ENCODE assay signal across 8 mouse cellular contexts in genomic region chr5:25100157-25100515, GRCm38 (mm10). TPM values are rescaled to one million over a fixed set of nuclear protein-coding genes. Genes with fewer than 3 reads are reported as not detected.
DNase-seq lines count a peak whose midpoint lies in the region; ATAC-seq and TF ChIP-seq lines count a peak whose summit lies in the region.

No protein-coding gene starts in this region.

- TF ChIP-seq EP300 in heart, adult 2 months (IDR thresholded peaks at IDR 0.05; ENCODE audit: insufficient read depth, low read depth, low read length), result no peak

- intact Hi-C loops in heart, adult 2 months (cut with DNase I), result loop anchor here (10.0 kb wide), 1 partner anchor 415 kb away; the partner anchor contains the start of gene Nub1

- H3K27me3 ChIP-seq in heart, adult 2 months (ENCODE audit: control insufficient read depth, insufficient read depth, low read length), result no peaks in the 10 kb centered on the region
- peaks cover 37% of the 10 kb centered on the region for H3K27me3 ChIP-seq in embryonic facial prominence, embryonic 14.5 days (replicated peaks; ENCODE audit: control insufficient read depth, insufficient read depth, low read length)
- no peaks in the 10 kb centered on the region for H3K27me3 ChIP-seq in hindbrain, postnatal 0 days (ENCODE audit: insufficient read depth, low read length)
- H3K27me3 ChIP-seq in midbrain, embryonic 10.5 days (ENCODE audit: low read depth, poor library complexity, severe bottlenecking), result peaks cover 82% of the 10 kb centered on the region

- peaks cover 8% of the 10 kb centered on the region; the same call in 1 of the 2 replicates for H3K4me1 ChIP-seq in heart, adult 2 months (ENCODE audit: control insufficient read depth, insufficient read depth, low read length)
- H3K4me1 ChIP-seq in embryonic facial prominence, embryonic 14.5 days (ENCODE audit: control insufficient read depth, insufficient read depth, low read length), result 0 out of 2 replicates have a peak, but pooled peaks cover 4% of the 10 kb centered on the region
- no peaks in the 10 kb centered on the region for H3K4me1 ChIP-seq in hindbrain, postnatal 0 days (ENCODE audit: insufficient read depth, low read length)
- H3K4me1 ChIP-seq in midbrain, embryonic 10.5 days, result peaks cover 25% of the 10 kb centered on the region

- peak overlapping the region; percentile 89 for H3K4me3 ChIP-seq in heart, adult 2 months
- peak overlapping the region; percentile 61 for H3K4me3 ChIP-seq in embryonic facial prominence, embryonic 14.5 days (ENCODE audit: low read depth, low read length)
- H3K4me3 ChIP-seq in hindbrain, postnatal 0 days (ENCODE audit: low read length), result peak overlapping the region; percentile 48
- H3K4me3 ChIP-seq in midbrain, embryonic 10.5 days, result peak overlapping the region; percentile 68

- H3K9ac ChIP-seq in heart, adult 2 months (ENCODE audit: low read depth, low read length), result peak overlapping the region; percentile 48
- H3K9ac ChIP-seq in embryonic facial prominence, embryonic 14.5 days (ENCODE audit: low read depth, low read length), result peak overlapping the region; percentile 64
- H3K9ac ChIP-seq in hindbrain, postnatal 0 days (replicated peaks; ENCODE audit: low read length), result peak overlapping the region; percentile 53

- H3K79me2 ChIP-seq in heart, adult 2 months (replicated peaks; ENCODE audit: control insufficient read depth, insufficient read depth, low read length), result no peaks in the 10 kb centered on the region

- H3K4me2 ChIP-seq in embryonic facial prominence, embryonic 14.5 days (ENCODE audit: low read depth, low read length), result peak overlapping the region; percentile 100
- peak overlapping the region; percentile 98 for H3K4me2 ChIP-seq in hindbrain, postnatal 0 days (ENCODE audit: low read depth, low read length)

- no peak for TF ChIP-seq CTCF in heart, adult 2 months (IDR thresholded peaks at IDR 0.05)
- no peak for TF ChIP-seq CTCF in hindbrain, postnatal 0 days (IDR thresholded peaks at IDR 0.05; ENCODE audit: low read depth)

- WGBS in heart, adult 2 months, result under 1% methylated on average over 26 of the region's 26 CpGs
- WGBS in embryonic facial prominence, embryonic 14.5 days, result under 1% methylated on average over 26 of the region's 26 CpGs
- WGBS in hindbrain, postnatal 0 days, result under 1% methylated on average over 26 of the region's 26 CpGs
- WGBS in midbrain, embryonic 10.5 days, result under 1% methylated on average over 26 of the region's 26 CpGs

- ATAC-seq in embryonic facial prominence, embryonic 14.5 days (ENCODE audit: low read depth), result no peak
- ATAC-seq in hindbrain, postnatal 0 days, result peak; percentile 8; the same call in 1 of the 2 replicates

- no peaks in the 10 kb centered on the region for H3K9me3 ChIP-seq in embryonic facial prominence, embryonic 14.5 days (ENCODE audit: control insufficient read depth, low read length)
- H3K9me3 ChIP-seq in hindbrain, postnatal 0 days (ENCODE audit: low read length), result no peaks in the 10 kb centered on the region
- no peaks in the 10 kb centered on the region for H3K9me3 ChIP-seq in midbrain, embryonic 10.5 days (replicated peaks)

- no peak for DNase-seq in heart, adult 2 months
- no peak for DNase-seq in heart, adult 18-20 months
- DNase-seq in 3134 (ENCODE audit: extremely low read depth, insufficient read length, low spot score), result peak; percentile 35
- no peak for DNase-seq in embryonic facial prominence, embryonic 14.5 days (ENCODE audit: low spot score)
- no peak for DNase-seq in hindbrain, postnatal 0 days (ENCODE audit: low spot score)
- no peak for DNase-seq in midbrain, embryonic 10.5 days (ENCODE audit: low spot score)
- no peak for DNase-seq in layer of hippocampus, postnatal 14 days (ENCODE audit: low spot score in 2 of 2)
- DNase-seq in ovary, adult 18-20 months (ENCODE audit: low spot score), result no peak

- H3K36me3 ChIP-seq in heart, adult 2 months (ENCODE audit: control insufficient read depth, insufficient read depth, low read length), result no peaks in the 10 kb centered on the region
- no peaks in the 10 kb centered on the region for H3K36me3 ChIP-seq in embryonic facial prominence, embryonic 14.5 days (ENCODE audit: control insufficient read depth, insufficient read depth, low read length)
- H3K36me3 ChIP-seq in hindbrain, postnatal 0 days (ENCODE audit: insufficient read depth, low read length), result no peaks in the 10 kb centered on the region
- H3K36me3 ChIP-seq in midbrain, embryonic 10.5 days, result no peaks in the 10 kb centered on the region

- peak overlapping the region; percentile 82 for H3K27ac ChIP-seq in heart, adult 2 months
- no peak overlapping the region for H3K27ac ChIP-seq in embryonic facial prominence, embryonic 14.5 days (replicated peaks; ENCODE audit: low read depth, low read length)
- no peak overlapping the region; the same call in 1 of the 2 replicates for H3K27ac ChIP-seq in hindbrain, postnatal 0 days
- peak overlapping the region; percentile 83; the same call in 1 of the 2 replicates for H3K27ac ChIP-seq in midbrain, embryonic 10.5 days (replicated peaks)

- TF ChIP-seq POLR2A in heart, adult 2 months (IDR thresholded peaks at IDR 0.05; ENCODE audit: insufficient read depth, low read depth, low read length), result no peak

RNA-seq across cellular contexts. Expression of gene Prkag2, which starts 0.3 kb away (rescaled TPM):
- total RNA-seq in heart, adult 2 months (2021), result 10 to 100 TPM; 23.9 to 25.9 TPM
- polyA plus RNA-seq in heart, adult 2 months (2012; rRNA removed), result 25.2 and 30.0 TPM in 2 replicates
- 10 to 100 TPM; 30.8 to 31.1 TPM for total RNA-seq in heart, adult 18-20 months (2021)
- 24.4 and 28.2 TPM in 2 replicates for polyA plus RNA-seq in embryonic facial prominence, embryonic 14.5 days (2014; fragmentation: Nextera tagmentation; extraction: Ambion mirVana)
- 31.4 and 38.3 TPM in 2 replicates for total RNA-seq in hindbrain, postnatal 0 days (2014; rRNA removed)
- 85.5 and 86.4 TPM in 2 replicates for polyA plus RNA-seq in hindbrain, postnatal 0 days (2015; fragmentation: Nextera tagmentation; extraction: Ambion mirVana)
- 48.7 and 49.6 TPM in 2 replicates for polyA plus RNA-seq in midbrain, embryonic 10.5 days (2016; fragmentation: Nextera tagmentation; extraction: Ambion mirVana)
- 100 to 1,000 TPM; 151 to 155 TPM for total RNA-seq in layer of hippocampus, postnatal 14 days (2021)

Comparison
In these comparisons a context has a peak if more than half of its experiments do, and no peak if none do; other contexts are left out.
1. H3K27ac ChIP-seq: peak in heart, adult 2 months (single experiment) and midbrain, embryonic 10.5 days (single experiment); none in embryonic facial prominence, embryonic 14.5 days (single experiment) and hindbrain, postnatal 0 days (single experiment).
2. Peak in every context shown above with its lines, with median percentiles within 50 percentile points of each other: H3K4me3 ChIP-seq and H3K9ac ChIP-seq.